8 mouse cellular contexts compared by ENCODE assay signal in the genomic region with DNA sequence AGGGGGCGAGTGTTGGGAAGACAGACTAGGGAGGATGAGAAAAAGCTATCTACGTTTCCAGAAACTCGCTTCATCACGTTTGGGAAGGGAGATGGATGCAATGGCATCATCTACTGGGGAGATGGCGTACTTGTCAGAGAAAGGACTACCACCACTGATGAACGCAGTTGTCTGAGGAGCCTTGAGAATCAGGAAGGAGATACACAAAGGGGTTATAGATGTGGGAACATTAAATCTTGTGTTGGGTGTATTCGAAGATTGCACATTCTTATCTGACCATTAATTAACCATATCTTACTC. TPM values are rescaled to one million over a fixed set of nuclear protein-coding genes. Genes with fewer than 3 reads are reported as not detected.
DNase-seq lines count a peak whose midpoint lies in the region; ATAC-seq and TF ChIP-seq lines count a peak whose summit lies in the region.

No protein-coding gene starts in this region.

- no peaks in the 10 kb centered on the region for H3K79me2 ChIP-seq in liver, adult 2 months (ENCODE audit: control insufficient read depth, insufficient read depth, low read length)

- DNase-seq in liver, adult 2 months (ENCODE audit: extremely low read depth, low read depth, low spot score), result no peak
- DNase-seq in liver, result no peak
- DNase-seq in embryonic facial prominence, embryonic 10.5 days (ENCODE audit: low spot score), result no peak
- DNase-seq in ovary, adult 18-20 months (ENCODE audit: low spot score), result no peak
- DNase-seq in adrenal gland, postnatal 36 days, result no peak
- DNase-seq in natural killer cell, adult 2 months (ENCODE audit: low spot score in 2 of 2), result no peak

- no peaks in the 10 kb centered on the region for H3K36me3 ChIP-seq in liver, adult 2 months (ENCODE audit: control insufficient read depth, insufficient read depth, low read length)
- H3K36me3 ChIP-seq in embryonic facial prominence, embryonic 10.5 days (replicated peaks), result peaks cover 19% of the 10 kb centered on the region
- H3K36me3 ChIP-seq in midbrain, embryonic 16.5 days (ENCODE audit: control insufficient read depth, insufficient read depth, low read length), result no peaks in the 10 kb centered on the region

- peak overlapping the region; percentile 80 for H3K9ac ChIP-seq in liver, adult 2 months (ENCODE audit: low read depth, low read length)
- H3K9ac ChIP-seq in midbrain, embryonic 16.5 days (ENCODE audit: low read depth, low read length), result peak overlapping the region; percentile 78

- peak; percentile 2 for ATAC-seq in inflammation-experienced regulatory T-cells, adult 6 months
- no peak; the same call in none of the 2 replicates for ATAC-seq in midbrain, embryonic 16.5 days

- TF ChIP-seq CTCF in liver, adult 2 months (IDR thresholded peaks at IDR 0.05; ENCODE audit: low read depth, low read length), result no peak

- H3K27me3 ChIP-seq in liver, adult 2 months (ENCODE audit: control insufficient read depth, insufficient read depth, low read length), result no peaks in the 10 kb centered on the region
- H3K27me3 ChIP-seq in embryonic facial prominence, embryonic 10.5 days (replicated peaks; ENCODE audit: low read depth, poor library complexity, severe bottlenecking), result peaks cover 49% of the 10 kb centered on the region
- 0 out of 2 replicates have a peak, but pooled peaks cover 2% of the 10 kb centered on the region for H3K27me3 ChIP-seq in midbrain, embryonic 16.5 days (ENCODE audit: control insufficient read depth, insufficient read depth, low read depth, low read length)

- H3K27ac ChIP-seq in liver, adult 2 months (replicated peaks; ENCODE audit: insufficient read depth, low read depth, low read length), result peak overlapping the region; percentile 71; the same call in 1 of the 2 replicates
- H3K27ac ChIP-seq in embryonic facial prominence, embryonic 10.5 days (replicated peaks), result peak overlapping the region; percentile 84
- H3K27ac ChIP-seq in midbrain, embryonic 16.5 days (ENCODE audit: low read length), result peak overlapping the region; percentile 95

- H3K9me3 ChIP-seq in embryonic facial prominence, embryonic 10.5 days, result no peaks in the 10 kb centered on the region
- H3K9me3 ChIP-seq in midbrain, embryonic 16.5 days (replicated peaks; ENCODE audit: control insufficient read depth, low read length, poor library complexity, severe bottlenecking), result no peaks in the 10 kb centered on the region

- peak overlapping the region; percentile 98 for H3K4me3 ChIP-seq in liver, adult 2 months (ENCODE audit: insufficient read depth, low read depth, low read length)
- H3K4me3 ChIP-seq in embryonic facial prominence, embryonic 10.5 days, result peak overlapping the region; percentile 69
- H3K4me3 ChIP-seq in midbrain, embryonic 16.5 days (ENCODE audit: low read depth, low read length), result peak overlapping the region; percentile 65

- peaks cover 5% of the 10 kb centered on the region for H3K4me1 ChIP-seq in liver, adult 2 months (ENCODE audit: control insufficient read depth, insufficient read depth, low read length)
- H3K4me1 ChIP-seq in embryonic facial prominence, embryonic 10.5 days, result peaks cover 4% of the 10 kb centered on the region; the same call in 1 of the 2 replicates
- H3K4me1 ChIP-seq in midbrain, embryonic 16.5 days (ENCODE audit: control insufficient read depth, insufficient read depth, low read length), result peaks cover 7% of the 10 kb centered on the region

- peak overlapping the region; percentile 67 for H3K4me2 ChIP-seq in midbrain, embryonic 16.5 days (ENCODE audit: low read length)

- WGBS in liver, adult 2 months, result 0% methylated on average over 7 of the region's 7 CpGs
- 24% methylated on average over 7 of the region's 7 CpGs for WGBS in embryonic facial prominence, embryonic 10.5 days
- WGBS in midbrain, embryonic 16.5 days, result 22% methylated on average over 7 of the region's 7 CpGs

- no peak for TF ChIP-seq POLR2A in liver, adult 2 months (IDR thresholded peaks at IDR 0.05; ENCODE audit: extremely low read depth, insufficient read depth, low read length)

RNA-seq across cellular contexts. Expression of gene Armcx5, which starts 0.5 kb away (rescaled TPM):
- 2.4 and 3.4 TPM in 2 replicates for total RNA-seq in liver, adult 2 months (2014; rRNA removed)
- polyA plus RNA-seq in liver, adult 2 months (2012; rRNA removed), result 0.32 and 0.37 TPM in 2 replicates
- polyA plus RNA-seq in embryonic facial prominence, embryonic 10.5 days (2016; fragmentation: Nextera tagmentation; extraction: Ambion mirVana), result 11.1 and 12.3 TPM in 2 replicates
- 10 to 100 TPM in 2 of 3 experiments, 1 to 10 TPM in 1; 9.6 to 19.9 (median 15.4) TPM for polyA plus RNA-seq in inflammation-experienced regulatory T-cells, adult 6 months (2017; shearing (Covaris generic))
- 13.4 and 13.7 TPM in 2 replicates for polyA plus RNA-seq in midbrain, embryonic 16.5 days (2015; fragmentation: Nextera tagmentation; extraction: Ambion mirVana)
- total RNA-seq in adrenal gland, postnatal 36 days (2021), result 10 to 100 TPM in 1 of 2 experiments, 1 to 10 TPM in 1; 8.3 to 22.0 TPM

RNA-seq across cellular contexts. Expression of gene Gprasp1, which starts 0.5 kb away (rescaled TPM):
- 8.8 and 9.5 TPM in 2 replicates for total RNA-seq in liver, adult 2 months (2014; rRNA removed)
- polyA plus RNA-seq in liver, adult 2 months (2012; rRNA removed), result 4.9 and 5.8 TPM in 2 replicates
- polyA plus RNA-seq in embryonic facial prominence, embryonic 10.5 days (2016; fragmentation: Nextera tagmentation; extraction: Ambion mirVana), result 51.8 and 55.4 TPM in 2 replicates
- 10 to 100 TPM; 14.9 to 21.5 (median 20.9) TPM for polyA plus RNA-seq in inflammation-experienced regulatory T-cells, adult 6 months (2017; shearing (Covaris generic))
- polyA plus RNA-seq in midbrain, embryonic 16.5 days (2015; fragmentation: Nextera tagmentation; extraction: Ambion mirVana), result 298 and 313 TPM in 2 replicates
- 10 to 100 TPM; 66.3 to 85.8 TPM for total RNA-seq in adrenal gland, postnatal 36 days (2021)

RNA-seq across cellular contexts. Expression of gene Tmsb15a, which starts 17.9 kb away (rescaled TPM):
- total RNA-seq in liver, adult 2 months (2014; rRNA removed), result not detected in 2 replicates
- polyA plus RNA-seq in liver, adult 2 months (2012; rRNA removed), result not detected in 2 replicates
- not detected in 2 replicates for polyA plus RNA-seq in embryonic facial prominence, embryonic 10.5 days (2016; fragmentation: Nextera tagmentation; extraction: Ambion mirVana)
- not detected for polyA plus RNA-seq in inflammation-experienced regulatory T-cells, adult 6 months (2017; shearing (Covaris generic))
- not detected in 2 replicates for polyA plus RNA-seq in midbrain, embryonic 16.5 days (2015; fragmentation: Nextera tagmentation; extraction: Ambion mirVana)
- not detected for total RNA-seq in adrenal gland, postnatal 36 days (2021)

RNA-seq across cellular contexts. Expression of gene Tcp11x2, which starts 49.4 kb away (rescaled TPM):
- total RNA-seq in liver, adult 2 months (2014; rRNA removed), result not detected in 2 replicates
- polyA plus RNA-seq in liver, adult 2 months (2012; rRNA removed), result not detected in 2 replicates
- 0.07 TPM in 1 of 2 replicates, not detected in the other for polyA plus RNA-seq in embryonic facial prominence, embryonic 10.5 days (2016; fragmentation: Nextera tagmentation; extraction: Ambion mirVana)
- under 1 TPM in 1 of 3 experiments, not detected in 2; 0.44 TPM for polyA plus RNA-seq in inflammation-experienced regulatory T-cells, adult 6 months (2017; shearing (Covaris generic))
- not detected in 2 replicates for polyA plus RNA-seq in midbrain, embryonic 16.5 days (2015; fragmentation: Nextera tagmentation; extraction: Ambion mirVana)
- total RNA-seq in adrenal gland, postnatal 36 days (2021), result not detected

RNA-seq across cellular contexts. Expression of gene Bhlhb9, which starts 54.4 kb away (rescaled TPM):
- total RNA-seq in liver, adult 2 months (2014; rRNA removed), result 2.7 and 4.1 TPM in 2 replicates
- 0.41 and 1.5 TPM in 2 replicates for polyA plus RNA-seq in liver, adult 2 months (2012; rRNA removed)
- 49.2 and 52.8 TPM in 2 replicates for polyA plus RNA-seq in embryonic facial prominence, embryonic 10.5 days (2016; fragmentation: Nextera tagmentation; extraction: Ambion mirVana)
- polyA plus RNA-seq in inflammation-experienced regulatory T-cells, adult 6 months (2017; shearing (Covaris generic)), result 10 to 100 TPM in 2 of 3 experiments, 1 to 10 TPM in 1; 9.4 to 15.5 (median 12.9) TPM
- 129 and 136 TPM in 2 replicates for polyA plus RNA-seq in midbrain, embryonic 16.5 days (2015; fragmentation: Nextera tagmentation; extraction: Ambion mirVana)
- total RNA-seq in adrenal gland, postnatal 36 days (2021), result 10 to 100 TPM; 16.9 to 18.2 TPM
